Mouse (Mus musculus) ES-E14 (cell line): ENCODE measurements around the gene Slc25a42.

Experiments used
- CHD2 ChIP-seq: IDR thresholded peaks from 2 replicates; pipeline ENCODE4 v1.6.1; 2014; ENCODE audit warnings: mild to moderate bottlenecking, low read depth, low read length, inconsistent platforms
- HCFC1 ChIP-seq: IDR thresholded peaks from 2 replicates; pipeline ENCODE4 v1.6.1; 2012; ENCODE audit warnings: low read length, inconsistent platforms, borderline replicate concordance; ENCODE audit not compliant: insufficient read depth
- MAFK ChIP-seq: IDR thresholded peaks from 2 replicates; pipeline ENCODE4 v1.6.1; 2014; ENCODE audit warnings: mild to moderate bottlenecking, low read depth, low read length, inconsistent platforms; ENCODE audit not compliant: insufficient read depth
- ZNF384 ChIP-seq: IDR thresholded peaks from 2 replicates; pipeline ENCODE4 v1.6.1; 2012; ENCODE audit warnings: low read depth, low read length, inconsistent platforms

- TF ChIP-seq MAFK, result no peak
- no peak for TF ChIP-seq ZNF384
- no peak for TF ChIP-seq HCFC1
- TF ChIP-seq CHD2, result no peak
These were observed 75.5 kb downstream of the Slc25a42 start for GRCm38 (mm10) chr8:70136591-70136990.
